Mouse (Mus musculus): Measurements from ENCODE around the gene Mst1.

- TF ChIP-seq POLR2A (IDR thresholded peaks at IDR 0.05; ENCODE audit: insufficient read length, low read depth) (no peak), SRF (IDR thresholded peaks at IDR 0.05; ENCODE audit: control insufficient read depth, insufficient read length, low read depth) (no peak), MYOG (IDR thresholded peaks at IDR 0.05; ENCODE audit: control insufficient read depth in 1 of 3, insufficient read depth in 1 of 3, insufficient read length in 2 of 3, low read depth in 2 of 3) (no peak), E2F4 (IDR thresholded peaks at IDR 0.05; ENCODE audit: insufficient read depth) (no peak), CEBPB (IDR thresholded peaks at IDR 0.05; ENCODE audit: insufficient read depth, poor library complexity, severe bottlenecking) (no peak), MAX (IDR thresholded peaks at IDR 0.05; ENCODE audit: low read depth) (no peak), USF1 (IDR thresholded peaks at IDR 0.05; ENCODE audit: low read depth) (no peak), TCF12 (IDR thresholded peaks at IDR 0.05; ENCODE audit: insufficient read depth, poor library complexity, severe bottlenecking) (no peak), MYOD1 (IDR thresholded peaks at IDR 0.05; ENCODE audit: control insufficient read depth in 1 of 3, insufficient read length in 2 of 3, low read depth in 2 of 3) (no peak), REST (IDR thresholded peaks at IDR 0.05; ENCODE audit: insufficient read depth, insufficient read length) (no peak), POLR2AphosphoS2 (IDR thresholded peaks at IDR 0.05; ENCODE audit: insufficient read length, low read depth) (peak; percentile 14)
Observed at GRCm38 (mm10) chr9:108057262-108057562, 23.0 kb upstream of the Mst1 start.
